Mouse (Mus musculus) liver, embryonic 16.5 days (tissue): ENCODE measurements at regions not wholly inside any gene's neighbourhood (a gene's known extent, or its start where the extent isn't known, plus 50 kb on each side); places are given as distances from the start of the nearest gene placed in this dataset.

Experiments
- ATAC-seq: fragments of 200-750 bp; cut with Nextera tagmentation; 2 replicates; pipeline ENCODE4 v1.8.0; 2017; ENCODE audit warnings: low read depth, mild to moderate bottlenecking, moderate number of reproducible peaks, moderate library complexity
- H3K27ac ChIP-seq: fragments of 300-500 bp; sonication (generic); 2 replicates; pipeline ENCODE4 v1.5.1; 2014; ENCODE audit warnings: mild to moderate bottlenecking, low read length
- H3K27me3 ChIP-seq: fragments of 300-500 bp; sonication (generic); 2 replicates; pipeline ENCODE4 v1.6.1; 2014; ENCODE audit warnings: low read depth, low read length, mixed read lengths; ENCODE audit not compliant: control insufficient read depth, insufficient read depth
- H3K36me3 ChIP-seq: fragments of 300-500 bp; sonication (generic); 2 replicates; pipeline ENCODE4 v1.6.1; 2014; ENCODE audit warnings: mild to moderate bottlenecking; ENCODE audit not compliant: control insufficient read depth, insufficient read depth
- H3K4me1 ChIP-seq: fragments of 300-500 bp; sonication (generic); 2 replicates; pipeline ENCODE4 v1.6.1; 2014; ENCODE audit warnings: low read depth, low read length, mixed read lengths; ENCODE audit not compliant: control insufficient read depth
- H3K4me2 ChIP-seq: fragments of 300-500 bp; sonication (generic); 2 replicates; pipeline ENCODE4 v1.6.1; 2014; ENCODE audit warnings: low read depth, low read length, mixed read lengths
- H3K4me3 ChIP-seq: fragments of 300-500 bp; sonication (generic); 2 replicates; pipeline ENCODE4 v1.5.1; 2014; ENCODE audit warnings: low read depth, mild to moderate bottlenecking, low read length
- H3K9ac ChIP-seq: fragments of 300-500 bp; sonication (generic); 2 replicates; pipeline ENCODE4 v1.6.1; 2014; ENCODE audit warnings: low read depth, low read length
- H3K9me3 ChIP-seq: fragments of 300-500 bp; sonication (generic); replicated peaks from 2 replicates; pipeline ENCODE4 v1.6.1; 2016; ENCODE audit warnings: low read length; ENCODE audit not compliant: control insufficient read depth
- WGBS: fragments of 180-500 bp; shearing (Covaris S2); extraction: QIAGEN DNeasy Blood & Tissue Kit; methylation state at CpG from one replicate; pipeline ENCODE4 v1.1.7; 2014; ENCODE audit not compliant: insufficient replicate concordance; 5-methylcytosine and 5-hydroxymethylcytosine counted together

GRCm38 (mm10) chr7:68686396-68687139, 62.5 kb downstream of the Arrdc4 start:
- Histone ChIP-seq H3K4me1 (peaks cover 4% of the 10 kb centered on the region; the same call in 1 of the 2 replicates), H3K27ac (no peak overlapping the region), H3K4me3 (no peak overlapping the region)

GRCm38 (mm10) chr7:68682929-68683643, 66.0 kb downstream of the Arrdc4 start:
- Histone ChIP-seq H3K9ac (no peak overlapping the region), H3K4me2 (no peak overlapping the region), H3K36me3 (no peaks in the 10 kb centered on the region), H3K27me3 (no peaks in the 10 kb centered on the region), H3K4me1 (peaks cover 4% of the 10 kb centered on the region; the same call in 1 of the 2 replicates), H3K27ac (peak overlapping the region; percentile 50; the same call in 1 of the 2 replicates), H3K4me3 (no peak overlapping the region), H3K9me3 (no peaks in the 10 kb centered on the region)
- peak; percentile 70 for ATAC-seq
- WGBS: 15% methylated on average over 5 of the region's 5 CpGs

More at GRCm38 (mm10) chr7:68686396-68687139, 62.5 kb downstream of the Arrdc4 start:
- Histone ChIP-seq H3K36me3 (no peaks in the 10 kb centered on the region), H3K9me3 (no peaks in the 10 kb centered on the region), H3K27me3 (no peaks in the 10 kb centered on the region), H3K9ac (no peak overlapping the region), H3K4me2 (no peak overlapping the region)
- WGBS: 54% methylated on average over 6 of the region's 6 CpGs
- ATAC-seq: no peak

DNA sequence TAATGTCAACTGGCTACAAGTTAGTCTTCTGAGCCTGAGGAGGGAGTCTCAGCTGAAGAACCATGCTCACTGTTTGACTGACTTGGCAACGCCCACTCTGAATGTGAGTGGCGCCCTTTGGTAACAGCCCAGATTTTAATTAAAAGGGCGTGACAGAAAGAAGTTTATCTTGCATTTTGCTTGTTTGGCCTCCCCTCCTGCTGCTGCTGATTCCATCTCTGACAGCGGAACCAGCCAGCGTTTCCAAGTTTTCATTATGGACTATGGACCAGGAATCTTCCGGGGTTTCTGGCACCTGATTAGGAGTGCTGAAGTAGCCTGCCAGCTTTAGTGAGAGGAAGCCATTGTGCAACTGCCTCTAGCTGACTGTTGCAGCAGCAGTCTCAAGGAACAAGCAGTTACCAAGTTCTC, 66.7 kb downstream of the Arrdc4 start:
- no peak overlapping the region for H3K4me3 ChIP-seq
- H3K9me3 ChIP-seq: no peaks in the 10 kb centered on the region
- H3K27me3 ChIP-seq: no peaks in the 10 kb centered on the region
- no peak overlapping the region; the same call in 1 of the 2 replicates for H3K27ac ChIP-seq
- 61% methylated on average over 6 of the region's 6 CpGs for WGBS
- no peak overlapping the region for H3K9ac ChIP-seq
- H3K4me1 ChIP-seq: peaks cover 4% of the 10 kb centered on the region; the same call in 1 of the 2 replicates
- ATAC-seq: no peak
- no peaks in the 10 kb centered on the region for H3K36me3 ChIP-seq
- no peak overlapping the region for H3K4me2 ChIP-seq

DNA sequence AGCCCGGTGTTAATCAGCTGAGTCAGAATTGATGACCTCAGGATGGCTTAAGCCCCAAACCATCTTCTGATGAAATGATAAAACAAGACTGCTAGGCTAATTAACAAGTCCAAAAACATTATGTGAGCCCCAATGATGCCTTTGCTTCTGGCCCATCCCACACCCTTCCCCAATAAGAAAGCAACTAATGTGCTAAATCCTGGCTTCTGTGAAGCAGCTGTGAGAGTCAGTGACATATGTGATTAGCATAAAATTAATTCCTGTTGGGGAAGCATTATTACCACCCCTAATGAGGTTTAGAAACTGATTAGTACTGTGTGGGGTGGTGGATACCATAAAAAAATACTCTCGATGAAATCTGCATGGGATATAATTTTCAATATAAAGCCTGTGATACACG, 69.3 kb downstream of the Arrdc4 start:
- Histone ChIP-seq H3K4me1 (peaks cover 4% of the 10 kb centered on the region; the same call in 1 of the 2 replicates), H3K9me3 (no peaks in the 10 kb centered on the region), H3K27ac (no peak overlapping the region), H3K36me3 (no peaks in the 10 kb centered on the region), H3K4me2 (no peak overlapping the region), H3K27me3 (no peaks in the 10 kb centered on the region), H3K4me3 (no peak overlapping the region), H3K9ac (no peak overlapping the region)
- 72% methylated on average over 3 of the region's 3 CpGs for WGBS
- no peak for ATAC-seq

DNA sequence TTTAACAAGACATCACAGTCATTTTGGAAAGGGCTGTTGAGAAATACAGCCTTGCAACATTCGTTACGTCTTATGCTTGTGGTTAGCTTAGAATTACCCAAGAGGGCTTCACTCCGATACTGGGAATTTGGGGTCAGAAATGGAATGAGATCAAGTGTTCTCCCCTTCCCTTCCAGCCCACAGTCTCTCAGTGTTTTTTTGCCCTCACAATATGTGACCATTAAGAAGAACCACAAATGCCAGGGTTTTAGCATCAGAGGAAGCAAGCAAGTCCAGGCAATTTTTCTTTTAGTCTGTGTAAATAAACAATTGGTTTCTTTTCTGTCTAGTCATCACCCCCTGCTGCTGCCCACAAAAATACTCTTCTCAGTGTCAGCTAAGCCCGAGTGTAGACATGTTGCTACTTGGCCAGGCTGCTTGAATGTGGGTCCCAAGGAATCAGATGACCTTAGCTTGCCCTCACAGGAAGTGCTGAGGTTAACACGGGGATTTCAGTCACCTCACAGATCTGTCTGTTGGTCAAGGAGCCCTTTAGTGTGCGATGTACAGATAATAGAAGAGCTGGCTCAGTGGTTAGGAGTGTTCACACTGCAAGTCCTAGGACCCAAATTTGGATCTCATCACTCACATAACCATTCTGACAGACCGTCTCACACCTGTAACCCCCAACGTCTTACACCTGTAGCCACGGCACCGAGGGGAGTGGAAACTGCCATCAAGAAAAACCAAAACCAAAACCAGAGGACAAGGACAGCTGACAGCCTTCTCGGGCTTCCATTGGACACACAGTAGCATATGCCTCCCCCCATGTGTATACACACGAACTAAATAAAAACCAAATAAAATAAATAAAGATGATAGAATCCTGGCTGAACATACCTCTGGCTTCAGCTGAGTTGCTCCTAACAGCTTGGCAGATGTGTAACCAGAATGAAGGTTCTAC, 81.0 kb downstream of the Arrdc4 start:
- H3K27me3 ChIP-seq: no peaks in the 10 kb centered on the region
- H3K4me1 ChIP-seq: no peaks in the 10 kb centered on the region
- H3K27ac ChIP-seq: no peak overlapping the region
- WGBS: 40% methylated on average over 12 of the region's 12 CpGs
- no peaks in the 10 kb centered on the region for H3K9me3 ChIP-seq
- H3K9ac ChIP-seq: no peak overlapping the region
- 0 out of 2 replicates have a peak overlapping the region, but pooled peaks have one; percentile 3 for H3K4me2 ChIP-seq
- no peak for ATAC-seq
- no peaks in the 10 kb centered on the region for H3K36me3 ChIP-seq
- H3K4me3 ChIP-seq: no peak overlapping the region

GRCm38 (mm10) chr7:68667215-68667614, 81.8 kb downstream of the Arrdc4 start:
- Histone ChIP-seq H3K36me3 (no peaks in the 10 kb centered on the region), H3K9ac (no peak overlapping the region), H3K27ac (no peak overlapping the region), H3K4me1 (no peaks in the 10 kb centered on the region), H3K4me2 (no peak overlapping the region), H3K9me3 (no peaks in the 10 kb centered on the region), H3K27me3 (no peaks in the 10 kb centered on the region), H3K4me3 (no peak overlapping the region)
- no peak for ATAC-seq
- whole genome bisulfite sequencing: 33% methylated on average over 4 of the region's 4 CpGs

DNA sequence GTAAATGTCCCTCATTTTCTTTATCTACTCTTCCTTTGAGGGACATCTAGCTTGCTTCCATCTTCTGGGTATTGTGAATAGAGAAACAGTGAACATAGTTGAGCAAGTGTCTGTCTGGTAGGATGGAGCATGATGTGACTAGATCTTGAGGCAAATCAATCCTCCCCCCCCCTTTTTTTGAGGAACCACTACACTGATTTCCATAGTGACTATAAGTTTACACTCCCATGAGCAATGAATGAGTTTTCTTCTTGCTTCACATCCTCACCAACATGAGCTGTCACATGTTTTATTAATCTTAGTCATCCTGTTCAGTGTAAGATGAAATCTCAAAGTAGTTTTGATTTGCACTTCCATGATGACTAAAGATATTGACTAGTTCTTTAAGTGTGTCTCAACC, 92.7 kb downstream of the Arrdc4 start:
- H3K4me2 ChIP-seq: no peak overlapping the region
- H3K27ac ChIP-seq: no peak overlapping the region
- no peak overlapping the region for H3K9ac ChIP-seq
- no peak overlapping the region for H3K4me3 ChIP-seq
- no peaks in the 10 kb centered on the region for H3K36me3 ChIP-seq
- no peaks in the 10 kb centered on the region for H3K4me1 ChIP-seq
- ATAC-seq: no peak
- H3K9me3 ChIP-seq: no peaks in the 10 kb centered on the region
- H3K27me3 ChIP-seq: no peaks in the 10 kb centered on the region

GRCm38 (mm10) chr7:68653534-68653933, 95.5 kb downstream of the Arrdc4 start:
- no peaks in the 10 kb centered on the region for H3K27me3 ChIP-seq
- H3K4me1 ChIP-seq: no peaks in the 10 kb centered on the region
- no peak for ATAC-seq
- H3K4me2 ChIP-seq: no peak overlapping the region
- no peaks in the 10 kb centered on the region for H3K9me3 ChIP-seq
- no peak overlapping the region for H3K4me3 ChIP-seq
- 36% methylated on average over 1 of the region's 1 CpGs for WGBS
- no peak overlapping the region for H3K9ac ChIP-seq
- H3K27ac ChIP-seq: no peak overlapping the region
- H3K36me3 ChIP-seq: no peaks in the 10 kb centered on the region
